Mouse (Mus musculus) frontal cortex, adult 2 months (tissue): ENCODE measurements around the gene Nfe2. TPM values are rescaled to one million over a fixed set of nuclear protein-coding genes. Genes with fewer than 3 reads are reported as not detected.
A peak's percentile ranks its signal among the peaks of the same experiment; 100 is the strongest.

Source experiments
- DNase-seq, 2 experiments: peaks; one replicate each; pipeline ENCODE4 v3.0.0; 2022; ENCODE audit warnings: low spot score in 1 of 2; ENCODE audit errors: extremely low spot score in 1 of 2
- polyA plus RNA-seq: library from polyadenylated mRNA; depleted of rRNA; stranded (reverse); fragments of >200 nt; gene quantifications from 2 replicates; pipeline ENCODE4 v1.2.3, GENCODE M21; 2012; rRNA removed

The Nfe2 gene
- 0.48 TPM in 1 of 2 replicates, not detected in the other for polyA plus RNA-seq

GRCm38 (mm10) chr15:103257790-103258728 is at the start of gene Nfe2:
Nfe2 (minus strand) TSS chr15:103258403.
- DNase-seq, result no peak

- DNase-seq, result peak; percentile 78 to 98
Measured at GRCm38 (mm10) chr15:103307125-103307524, 48.9 kb upstream of the Nfe2 start.

- DNase-seq, result no peak
Measured at GRCm38 (mm10) chr15:103305792-103306645, 47.8 kb upstream of the Nfe2 start.

GRCm38 (mm10) chr15:103305070-103305678 is 47.0 kb upstream of the Nfe2 start:
- peak; percentile 97 to 98 for DNase-seq

- DNase-seq, result no peak
Measured at GRCm38 (mm10) chr15:103304616-103304969, 46.4 kb upstream of the Nfe2 start.

- no peak for DNase-seq
Measured at GRCm38 (mm10) chr15:103303916-103304615, 45.9 kb upstream of the Nfe2 start.

- DNase-seq, result no peak
Measured at GRCm38 (mm10) chr15:103302341-103303021, 44.3 kb upstream of the Nfe2 start.

- DNase-seq, result no peak
Measured at GRCm38 (mm10) chr15:103301547-103302340, 43.5 kb upstream of the Nfe2 start.

- DNase-seq, result no peak
Measured at GRCm38 (mm10) chr15:103301046-103301445, 42.8 kb upstream of the Nfe2 start.

GRCm38 (mm10) chr15:103300560-103300959 is 42.4 kb upstream of the Nfe2 start:
- no peak for DNase-seq

GRCm38 (mm10) chr15:103300067-103300471 is 41.9 kb upstream of the Nfe2 start:
- DNase-seq, result peak in 1 of 2 experiments; percentile 70

GRCm38 (mm10) chr15:103299644-103300043 is 41.4 kb upstream of the Nfe2 start:
- no peak for DNase-seq

GRCm38 (mm10) chr15:103298861-103299616 is 40.8 kb upstream of the Nfe2 start:
- no peak for DNase-seq

- DNase-seq, result no peak
Measured at GRCm38 (mm10) chr15:103298026-103298425, 39.8 kb upstream of the Nfe2 start.

GRCm38 (mm10) chr15:103297313-103297712 is 39.1 kb upstream of the Nfe2 start:
- no peak for DNase-seq

- DNase-seq, result no peak
Measured at GRCm38 (mm10) chr15:103295851-103296250, 37.6 kb upstream of the Nfe2 start.

GRCm38 (mm10) chr15:103294649-103295048 is 36.4 kb upstream of the Nfe2 start:
- DNase-seq, result no peak

GRCm38 (mm10) chr15:103293375-103293774 is 35.2 kb upstream of the Nfe2 start:
- no peak for DNase-seq
